In genomic region chr12:84532830-84533199, GRCm38 (mm10) we compare ENCODE assay signal across 16 mouse cellular contexts. TPM values are rescaled to one million over a fixed set of nuclear protein-coding genes. Genes with fewer than 3 reads are reported as not detected.
A peak's percentile ranks its signal among the peaks of the same experiment; 100 is the strongest.
DNase-seq lines count a peak whose midpoint lies in the region; ATAC-seq and TF ChIP-seq lines count a peak whose summit lies in the region.
"Had no signal": no experiment of that assay in that cellular context is flagged by ENCODE, and none has a peak within 500 bp of the region (broad histone marks: within the 10 kb centered on the region; RNA-seq: fewer than 3 reads in every experiment).

No protein-coding gene starts in this region.

- H3K36me3 ChIP-seq in forebrain, embryonic 12.5 days (replicated peaks): no peaks in the 10 kb centered on the region
- no peaks in the 10 kb centered on the region for H3K36me3 ChIP-seq in hindbrain, embryonic 15.5 days
- H3K36me3 ChIP-seq in midbrain, embryonic 15.5 days (replicated peaks): no peaks in the 10 kb centered on the region

- H3K4me1 ChIP-seq in forebrain, embryonic 12.5 days: peaks cover 36% of the 10 kb centered on the region
- H3K4me1 ChIP-seq in hindbrain, embryonic 15.5 days (replicated peaks): peaks cover 21% of the 10 kb centered on the region
- H3K4me1 ChIP-seq in midbrain, embryonic 15.5 days: peaks cover 18% of the 10 kb centered on the region
- H3K4me1 ChIP-seq: heart, embryonic 15.5 days had no signal

- WGBS in forebrain, embryonic 12.5 days: 34% methylated on average over 8 of the region's 8 CpGs
- 49% methylated on average over 8 of the region's 8 CpGs for WGBS in hindbrain, embryonic 15.5 days
- WGBS in midbrain, embryonic 15.5 days: 38% methylated on average over 8 of the region's 8 CpGs

- no peaks in the 10 kb centered on the region for H3K9me3 ChIP-seq in forebrain, embryonic 12.5 days
- no peaks in the 10 kb centered on the region for H3K9me3 ChIP-seq in hindbrain, embryonic 15.5 days
- H3K9me3 ChIP-seq in midbrain, embryonic 15.5 days: no peaks in the 10 kb centered on the region
- H3K9me3 ChIP-seq: heart, embryonic 15.5 days; liver, embryonic 12.5 days had no signal

- TF ChIP-seq CTCF in left cerebral cortex, adult 2 months (IDR thresholded peaks at IDR 0.05): no peak

- no peak overlapping the region for H3K9ac ChIP-seq in forebrain, embryonic 12.5 days
- no peak overlapping the region for H3K9ac ChIP-seq in hindbrain, embryonic 15.5 days
- H3K9ac ChIP-seq in midbrain, embryonic 15.5 days: no peak overlapping the region
- H3K9ac ChIP-seq: heart, embryonic 15.5 days; liver, embryonic 12.5 days had no signal

- H3K27ac ChIP-seq in forebrain, embryonic 12.5 days: peak overlapping the region; percentile 89
- H3K27ac ChIP-seq in hindbrain, embryonic 15.5 days (replicated peaks): peak overlapping the region; percentile 14; the same call in 1 of the 2 replicates
- H3K27ac ChIP-seq in midbrain, embryonic 15.5 days: peak overlapping the region; percentile 70
- H3K27ac ChIP-seq in left cerebral cortex, adult 2 months: no peak overlapping the region
- H3K27ac ChIP-seq: heart, embryonic 15.5 days; liver, embryonic 12.5 days had no signal

- 0 out of 2 replicates have a peak, but pooled peaks cover 3% of the 10 kb centered on the region for H3K27me3 ChIP-seq in forebrain, embryonic 12.5 days
- H3K27me3 ChIP-seq in hindbrain, embryonic 15.5 days: peaks cover 21% of the 10 kb centered on the region
- H3K27me3 ChIP-seq in midbrain, embryonic 15.5 days (replicated peaks): no peaks in the 10 kb centered on the region
- H3K27me3 ChIP-seq: heart, embryonic 15.5 days; liver, embryonic 12.5 days had no signal

- intact Hi-C loops in left cerebral cortex, adult 2 months (cut with DNase I): no loop called here

- peak overlapping the region; percentile 28; the same call in 1 of the 2 replicates for H3K4me2 ChIP-seq in forebrain, embryonic 12.5 days
- no peak overlapping the region for H3K4me2 ChIP-seq in hindbrain, embryonic 15.5 days
- H3K4me2 ChIP-seq in midbrain, embryonic 15.5 days: no peak overlapping the region
- H3K4me2 ChIP-seq: heart, embryonic 15.5 days; liver, embryonic 12.5 days had no signal

- DNase-seq in adrenal gland, postnatal 14 days: peak; percentile 15
- no peak for DNase-seq in adrenal gland, adult 2 months
- DNase-seq in kidney, postnatal 10 days: no peak
- DNase-seq in left cerebral cortex, adult 2 months (ENCODE audit: extremely low spot score in 1 of 2, low spot score in 2 of 2): no peak
- DNase-seq: cerebellum, adult 18-20 months; kidney, postnatal 14 days; thymus, adult 2 months had no signal

- H3K4me3 ChIP-seq in forebrain, embryonic 12.5 days (replicated peaks): no peak overlapping the region
- no peak overlapping the region for H3K4me3 ChIP-seq in hindbrain, embryonic 15.5 days
- no peak overlapping the region for H3K4me3 ChIP-seq in midbrain, embryonic 15.5 days
- no peak overlapping the region for H3K4me3 ChIP-seq in left cerebral cortex, adult 2 months
- H3K4me3 ChIP-seq: heart, embryonic 15.5 days; liver, embryonic 12.5 days had no signal

- ATAC-seq in forebrain, embryonic 12.5 days (ENCODE audit: low FRiP score): no peak; the same call in 1 of the 2 replicates
- ATAC-seq in hindbrain, embryonic 15.5 days (ENCODE audit: low FRiP score, low read depth): no peak; the same call in 1 of the 2 replicates
- peak; percentile 41; the same call in 1 of the 2 replicates for ATAC-seq in midbrain, embryonic 15.5 days (replicated peaks)
- no peak for ATAC-seq in cerebellum, adult (ENCODE audit: insufficient number of reproducible peaks, low FRiP score, low TSS enrichment)
- ATAC-seq: liver, embryonic 12.5 days; lung, postnatal 0 days had no signal

RNA-seq across cellular contexts. Expression of gene Vsx2, which starts 36.7 kb away (rescaled TPM):
- total RNA-seq in adrenal gland, postnatal 14 days (2021): not detected in 2 replicates
- not detected for total RNA-seq in adrenal gland, adult 2 months (2021)
- not detected in 2 replicates for polyA plus RNA-seq in adrenal gland, adult 2 months (2012; rRNA removed)
- 0.08 and 0.37 TPM in 2 replicates for polyA plus RNA-seq in forebrain, embryonic 12.5 days (2016; fragmentation: Nextera tagmentation; extraction: Ambion mirVana)
- 3.6 TPM in 2 replicates for polyA plus RNA-seq in hindbrain, embryonic 15.5 days (2015; fragmentation: Nextera tagmentation; extraction: Ambion mirVana)
- 1.5 and 1.7 TPM in 2 replicates for polyA plus RNA-seq in midbrain, embryonic 15.5 days (2015; fragmentation: Nextera tagmentation; extraction: Ambion mirVana)
- under 1 TPM; 0.23 TPM for total RNA-seq in left cerebral cortex, adult 2 months (2021)
- total RNA-seq: gastrocnemius, postnatal 4 days had no signal
- polyA plus RNA-seq: heart, embryonic 15.5 days; intestine, embryonic 14.5 days; liver, embryonic 12.5 days; lung, postnatal 0 days had no signal
